Mouse (Mus musculus): ENCODE data around the gene Slc2a8.
"Not testable (repeated sequence)": the region's sequence is repeated elsewhere in the genome, so short reads cannot be mapped to it uniquely, and the experiment has no call there.

Slc2a8 gene

GRCm38 (mm10) chr2:32981725-32982271 is at the start of gene Slc2a8:
TSS of gene Slc2a8 (minus strand) at chr2:32982083.
- DNase-seq = peak; percentile 77 to 79

GRCm38 (mm10) chr2:33025040-33025439 is 43.2 kb upstream of the Slc2a8 start:
- peak; percentile 13 to 15 for DNase-seq

GRCm38 (mm10) chr2:33024564-33024963 is 42.7 kb upstream of the Slc2a8 start:
- no peak for DNase-seq

- no peak for DNase-seq
These were observed 41.0 kb upstream of the Slc2a8 start for GRCm38 (mm10) chr2:33022846-33023245.

GRCm38 (mm10) chr2:33018026-33018425 is 36.1 kb upstream of the Slc2a8 start:
- peak in 1 of 2 experiments; percentile 27 for DNase-seq

- DNase-seq = no peak
These were observed 35.3 kb upstream of the Slc2a8 start for GRCm38 (mm10) chr2:33017191-33017590.

GRCm38 (mm10) chr2:33014877-33015276 is 33.0 kb upstream of the Slc2a8 start:
- DNase-seq = no peak

- not testable (repeated sequence) for DNase-seq
These were observed 27.2 kb upstream of the Slc2a8 start for GRCm38 (mm10) chr2:33009055-33009454.

- DNase-seq = no peak
These were observed 23.2 kb upstream of the Slc2a8 start for GRCm38 (mm10) chr2:33005041-33005440.

GRCm38 (mm10) chr2:33002144-33002543 is 20.3 kb upstream of the Slc2a8 start:
- no peak for DNase-seq

GRCm38 (mm10) chr2:32999752-33000151 is 17.9 kb upstream of the Slc2a8 start:
- no peak for DNase-seq

- DNase-seq = no peak
These were observed 15.9 kb upstream of the Slc2a8 start for GRCm38 (mm10) chr2:32997792-32998191.

GRCm38 (mm10) chr2:32997081-32997480 is 15.2 kb upstream of the Slc2a8 start:
- DNase-seq = no peak

- DNase-seq = no peak
These were observed 10.2 kb upstream of the Slc2a8 start for GRCm38 (mm10) chr2:32992130-32992529.

- DNase-seq = peak in 1 of 2 experiments; percentile 9
These were observed 8.4 kb upstream of the Slc2a8 start for GRCm38 (mm10) chr2:32990167-32990832.

- DNase-seq = no peak
These were observed 7.5 kb upstream of the Slc2a8 start for GRCm38 (mm10) chr2:32989376-32989775.

- no peak for DNase-seq
These were observed 4.0 kb upstream of the Slc2a8 start for GRCm38 (mm10) chr2:32985844-32986243.

GRCm38 (mm10) chr2:32983617-32984016 is 1.7 kb upstream of the Slc2a8 start:
- no peak for DNase-seq

- no peak for DNase-seq
These were observed 817 bp upstream of the Slc2a8 start for GRCm38 (mm10) chr2:32982700-32983099.

- no peak for DNase-seq
These were observed 602 bp downstream of the Slc2a8 start for GRCm38 (mm10) chr2:32981281-32981680.

GRCm38 (mm10) chr2:32979675-32980074 is 2.2 kb downstream of the Slc2a8 start:
- DNase-seq = no peak

- DNase-seq = no peak
These were observed 3.2 kb downstream of the Slc2a8 start for GRCm38 (mm10) chr2:32978675-32979074.

GRCm38 (mm10) chr2:32977114-32977513 is 4.8 kb downstream of the Slc2a8 start:
- DNase-seq = no peak

- no peak for DNase-seq
These were observed 7.7 kb downstream of the Slc2a8 start for GRCm38 (mm10) chr2:32974216-32974615.

GRCm38 (mm10) chr2:32971235-32971634 is 10.6 kb downstream of the Slc2a8 start:
- DNase-seq = no peak
